Mouse (Mus musculus) midbrain, embryonic 12.5 days (tissue): ENCODE data around the gene Zdhhc18. TPM values are rescaled to one million over a fixed set of nuclear protein-coding genes. Genes with fewer than 3 reads are reported as not detected.

Source experiments
- ATAC-seq: fragments of 200-750 bp; cut with Nextera tagmentation; 2 replicates; pipeline ENCODE4 v1.8.0; 2017; ENCODE audit warnings: low read depth, moderate TSS enrichment, moderate library complexity; ENCODE audit not compliant: low FRiP score
- H3K27ac ChIP-seq: fragments of 300-500 bp; sonication (generic); replicated peaks from 2 replicates; pipeline ENCODE4 v1.5.1; 2016; ENCODE audit warnings: mild to moderate bottlenecking
- H3K27me3 ChIP-seq: fragments of 300-500 bp; sonication (generic); 2 replicates; pipeline ENCODE4 v1.6.1; 2016; ENCODE audit warnings: mild to moderate bottlenecking
- H3K36me3 ChIP-seq: fragments of 300-500 bp; sonication (generic); 2 replicates; pipeline ENCODE4 v1.6.1; 2016
- H3K4me1 ChIP-seq: fragments of 300-500 bp; sonication (generic); 2 replicates; pipeline ENCODE4 v1.6.1; 2016
- H3K4me2 ChIP-seq: fragments of 300-500 bp; sonication (generic); replicated peaks from 2 replicates; pipeline ENCODE4 v1.6.1; 2016; ENCODE audit warnings: mild to moderate bottlenecking, moderate library complexity
- H3K4me3 ChIP-seq: fragments of 300-500 bp; sonication (generic); 2 replicates; pipeline ENCODE4 v1.5.1; 2016; ENCODE audit warnings: mild to moderate bottlenecking
- H3K9ac ChIP-seq: fragments of 300-500 bp; sonication (generic); replicated peaks from 2 replicates; pipeline ENCODE4 v1.6.1; 2016; ENCODE audit warnings: mild to moderate bottlenecking, moderate library complexity
- H3K9me3 ChIP-seq: fragments of 300-500 bp; sonication (generic); 2 replicates; pipeline ENCODE4 v1.6.1; 2016; ENCODE audit warnings: mild to moderate bottlenecking
- WGBS: fragments of 180-500 bp; shearing (Covaris S2); methylation state at CpG from one replicate; pipeline ENCODE4 v1.1.7; 2016; 5-methylcytosine and 5-hydroxymethylcytosine counted together
- polyA plus RNA-seq: library from polyadenylated mRNA; unstranded; fragments of >200 nt; fragmentation: Nextera tagmentation; extraction: Ambion mirVana; gene quantifications from 2 replicates; pipeline ENCODE4 v1.2.1, GENCODE M21; 2016

Zdhhc18 gene
- polyA plus RNA-seq: 4.1 and 4.7 TPM in 2 replicates

GRCm38 (mm10) chr4:133649989-133650699, at the start of gene Zdhhc18:
Gene Zdhhc18, minus strand, starts transcription at chr4:133650154.
- Histone ChIP-seq H3K4me2 (peak within 1 kb of the TSS; percentile 33), H3K27me3 (no peaks in the 10 kb centered on the region), H3K4me3 (peak within 1 kb of the TSS; percentile 23; the same call in 1 of the 2 replicates), H3K9me3 (peaks cover 3% of the 10 kb centered on the region; the same call in 1 of the 2 replicates), H3K36me3 (no peaks in the 10 kb centered on the region), H3K9ac (no peak within 1 kb of the TSS), H3K27ac (no peak within 1 kb of the TSS), H3K4me1 (no peaks in the 10 kb centered on the region)
- 40% methylated on average over 7 of the region's 7 CpGs for WGBS
- ATAC-seq: no peak

GRCm38 (mm10) chr4:133695363-133695762, 45.4 kb upstream of the Zdhhc18 start:
- no peak overlapping the region for H3K27ac ChIP-seq
- no peaks in the 10 kb centered on the region for H3K27me3 ChIP-seq
- H3K9me3 ChIP-seq: no peaks in the 10 kb centered on the region
- no peak for ATAC-seq
- no peak overlapping the region for H3K4me2 ChIP-seq
- no peaks in the 10 kb centered on the region for H3K4me1 ChIP-seq
- H3K36me3 ChIP-seq: peaks cover 75% of the 10 kb centered on the region
- H3K4me3 ChIP-seq: no peak overlapping the region
- 83% methylated on average over 3 of the region's 3 CpGs for WGBS
- no peak overlapping the region for H3K9ac ChIP-seq

GRCm38 (mm10) chr4:133690252-133690651, 40.3 kb upstream of the Zdhhc18 start:
- no peak overlapping the region for H3K4me3 ChIP-seq
- WGBS: 69% methylated on average over 5 of the region's 5 CpGs
- H3K4me2 ChIP-seq: no peak overlapping the region
- H3K4me1 ChIP-seq: peaks cover 3% of the 10 kb centered on the region; the same call in 1 of the 2 replicates
- ATAC-seq: no peak
- H3K27me3 ChIP-seq: no peaks in the 10 kb centered on the region
- H3K9me3 ChIP-seq: no peaks in the 10 kb centered on the region
- peaks cover 100% of the 10 kb centered on the region for H3K36me3 ChIP-seq
- H3K27ac ChIP-seq: no peak overlapping the region
- H3K9ac ChIP-seq: no peak overlapping the region

- Histone ChIP-seq H3K27ac (no peak overlapping the region), H3K4me1 (peaks cover 3% of the 10 kb centered on the region; the same call in 1 of the 2 replicates), H3K9me3 (no peaks in the 10 kb centered on the region), H3K9ac (no peak overlapping the region), H3K4me3 (no peak overlapping the region), H3K4me2 (no peak overlapping the region), H3K27me3 (no peaks in the 10 kb centered on the region), H3K36me3 (peaks cover 100% of the 10 kb centered on the region)
- no peak for ATAC-seq
- WGBS: 83% methylated on average over 7 of the region's 7 CpGs
Measured at GRCm38 (mm10) chr4:133688417-133689067, 38.6 kb upstream of the Zdhhc18 start.

GRCm38 (mm10) chr4:133687126-133687525, 37.2 kb upstream of the Zdhhc18 start:
- Histone ChIP-seq H3K36me3 (peaks cover 97% of the 10 kb centered on the region), H3K4me1 (peaks cover 3% of the 10 kb centered on the region; the same call in 1 of the 2 replicates), H3K9me3 (no peaks in the 10 kb centered on the region), H3K9ac (no peak overlapping the region), H3K4me2 (no peak overlapping the region), H3K27ac (no peak overlapping the region), H3K27me3 (no peaks in the 10 kb centered on the region), H3K4me3 (no peak overlapping the region)
- 86% methylated on average over 5 of the region's 5 CpGs for WGBS
- no peak for ATAC-seq

GRCm38 (mm10) chr4:133686512-133686911, 36.6 kb upstream of the Zdhhc18 start:
- Histone ChIP-seq H3K4me1 (peaks cover 3% of the 10 kb centered on the region; the same call in 1 of the 2 replicates), H3K4me2 (no peak overlapping the region), H3K9ac (no peak overlapping the region), H3K9me3 (no peaks in the 10 kb centered on the region), H3K4me3 (no peak overlapping the region), H3K36me3 (peaks cover 97% of the 10 kb centered on the region), H3K27ac (no peak overlapping the region), H3K27me3 (no peaks in the 10 kb centered on the region)
- 89% methylated on average over 11 of the region's 11 CpGs for WGBS
- no peak for ATAC-seq

GRCm38 (mm10) chr4:133680206-133680786, 30.3 kb upstream of the Zdhhc18 start:
- Histone ChIP-seq H3K4me2 (no peak overlapping the region), H3K9me3 (no peaks in the 10 kb centered on the region), H3K36me3 (peaks cover 58% of the 10 kb centered on the region), H3K27ac (no peak overlapping the region), H3K9ac (no peak overlapping the region), H3K4me3 (no peak overlapping the region), H3K4me1 (peaks cover 25% of the 10 kb centered on the region), H3K27me3 (no peaks in the 10 kb centered on the region)
- no peak for ATAC-seq
- WGBS: 92% methylated on average over 14 of the region's 14 CpGs

GRCm38 (mm10) chr4:133679629-133680028, 29.7 kb upstream of the Zdhhc18 start:
- H3K27ac ChIP-seq: no peak overlapping the region
- H3K4me1 ChIP-seq: peaks cover 29% of the 10 kb centered on the region
- no peak overlapping the region for H3K4me3 ChIP-seq
- H3K4me2 ChIP-seq: no peak overlapping the region
- ATAC-seq: no peak
- peaks cover 51% of the 10 kb centered on the region for H3K36me3 ChIP-seq
- no peak overlapping the region for H3K9ac ChIP-seq
- no peaks in the 10 kb centered on the region for H3K27me3 ChIP-seq
- H3K9me3 ChIP-seq: no peaks in the 10 kb centered on the region
- WGBS: 92% methylated on average over 7 of the region's 7 CpGs

- Histone ChIP-seq H3K4me3 (no peak overlapping the region), H3K4me2 (no peak overlapping the region), H3K4me1 (peaks cover 45% of the 10 kb centered on the region), H3K9me3 (no peaks in the 10 kb centered on the region), H3K36me3 (peaks cover 30% of the 10 kb centered on the region), H3K27ac (no peak overlapping the region; the same call in 1 of the 2 replicates), H3K9ac (no peak overlapping the region), H3K27me3 (no peaks in the 10 kb centered on the region)
- WGBS: 74% methylated on average over 7 of the region's 7 CpGs
- ATAC-seq: no peak
Measured at GRCm38 (mm10) chr4:133677266-133677665, 27.3 kb upstream of the Zdhhc18 start.

- ATAC-seq: no peak
- Histone ChIP-seq H3K27me3 (no peaks in the 10 kb centered on the region), H3K4me1 (peaks cover 53% of the 10 kb centered on the region), H3K4me3 (no peak overlapping the region), H3K36me3 (peaks cover 19% of the 10 kb centered on the region), H3K9ac (peak overlapping the region; percentile 12; the same call in 1 of the 2 replicates), H3K9me3 (no peaks in the 10 kb centered on the region), H3K4me2 (peak overlapping the region; percentile 17; the same call in 1 of the 2 replicates), H3K27ac (peak overlapping the region; percentile 72)
- 26% methylated on average over 3 of the region's 3 CpGs for WGBS
Measured at GRCm38 (mm10) chr4:133676189-133676588, 26.2 kb upstream of the Zdhhc18 start.

GRCm38 (mm10) chr4:133675594-133676016, 25.7 kb upstream of the Zdhhc18 start:
- Histone ChIP-seq H3K27me3 (no peaks in the 10 kb centered on the region), H3K27ac (peak overlapping the region; percentile 72), H3K36me3 (peaks cover 13% of the 10 kb centered on the region), H3K4me1 (peaks cover 56% of the 10 kb centered on the region), H3K9me3 (no peaks in the 10 kb centered on the region), H3K9ac (no peak overlapping the region), H3K4me2 (peak overlapping the region; percentile 17; the same call in 1 of the 2 replicates), H3K4me3 (no peak overlapping the region)
- WGBS: 4% methylated on average over 5 of the region's 5 CpGs
- ATAC-seq: 0 out of 2 replicates have a peak, but pooled peaks have one; percentile 27

GRCm38 (mm10) chr4:133674331-133674695, 24.4 kb upstream of the Zdhhc18 start:
- Histone ChIP-seq H3K4me3 (no peak overlapping the region), H3K4me2 (no peak overlapping the region), H3K9ac (no peak overlapping the region), H3K4me1 (peaks cover 59% of the 10 kb centered on the region), H3K27me3 (no peaks in the 10 kb centered on the region), H3K36me3 (peaks cover 5% of the 10 kb centered on the region; the same call in 1 of the 2 replicates), H3K27ac (no peak overlapping the region), H3K9me3 (no peaks in the 10 kb centered on the region)
- ATAC-seq: no peak
- WGBS: 78% methylated on average over 8 of the region's 8 CpGs
